Mouse (Mus musculus) stomach, embryonic 15.5 days (tissue): ENCODE data around the gene Mrpl21. TPM values are rescaled to one million over a fixed set of nuclear protein-coding genes. Genes with fewer than 3 reads are reported as not detected.

Experiments
- ATAC-seq: fragments of 200-750 bp; cut with Nextera tagmentation; 2 replicates; pipeline ENCODE4 v1.8.0; 2017; ENCODE audit warnings: low read depth, moderate number of reproducible peaks, moderate TSS enrichment; ENCODE audit not compliant: insufficient read depth, low FRiP score
- H3K27ac ChIP-seq: fragments of 300-500 bp; sonication (generic); 2 replicates; pipeline ENCODE4 v1.5.1; 2015; ENCODE audit warnings: mild to moderate bottlenecking, inconsistent platforms
- H3K27me3 ChIP-seq: fragments of 300-500 bp; sonication (generic); replicated peaks from 2 replicates; pipeline ENCODE4 v1.6.1; 2015; ENCODE audit warnings: inconsistent platforms
- H3K36me3 ChIP-seq: fragments of 300-500 bp; sonication (generic); 2 replicates; pipeline ENCODE4 v1.6.1; 2015; ENCODE audit warnings: inconsistent platforms
- H3K4me1 ChIP-seq: fragments of 300-500 bp; sonication (generic); 2 replicates; pipeline ENCODE4 v1.6.1; 2015; ENCODE audit warnings: inconsistent platforms
- H3K4me2 ChIP-seq: fragments of 300-500 bp; sonication (generic); 2 replicates; pipeline ENCODE4 v1.6.1; 2015; ENCODE audit warnings: mild to moderate bottlenecking, inconsistent platforms
- H3K4me3 ChIP-seq: fragments of 300-500 bp; sonication (generic); replicated peaks from 2 replicates; pipeline ENCODE4 v1.5.1; 2015; ENCODE audit warnings: inconsistent platforms
- H3K9ac ChIP-seq: fragments of 300-500 bp; sonication (generic); 2 replicates; pipeline ENCODE4 v1.6.1; 2015; ENCODE audit warnings: inconsistent platforms
- H3K9me3 ChIP-seq: fragments of 300-500 bp; sonication (generic); 2 replicates; pipeline ENCODE4 v1.6.1; 2016; ENCODE audit warnings: inconsistent platforms
- WGBS: fragments of 180-500 bp; shearing (Covaris S2); methylation state at CpG from one replicate; pipeline ENCODE4 v1.1.7; 2015; 5-methylcytosine and 5-hydroxymethylcytosine counted together
- polyA plus RNA-seq: library from polyadenylated mRNA; unstranded; fragments of >200 nt; fragmentation: Nextera tagmentation; extraction: Ambion mirVana; gene quantifications from 2 replicates; pipeline ENCODE4 v1.2.1, GENCODE M21; 2015

The Mrpl21 gene
- polyA plus RNA-seq, 1 experiment from 2014 or later = 126 TPM

GRCm38 (mm10) chr19:3269279-3269678 is 13.4 kb upstream of the Mrpl21 start:
- H3K27me3 ChIP-seq = no peaks in the 10 kb centered on the region
- H3K4me3 ChIP-seq = no peak overlapping the region
- no peak overlapping the region for H3K9ac ChIP-seq
- H3K36me3 ChIP-seq = peaks cover 65% of the 10 kb centered on the region
- H3K27ac ChIP-seq = no peak overlapping the region
- no peaks in the 10 kb centered on the region for H3K9me3 ChIP-seq
- ATAC-seq = no peak
- 94% methylated on average over 9 of the region's 9 CpGs for WGBS
- H3K4me1 ChIP-seq = no peaks in the 10 kb centered on the region
- H3K4me2 ChIP-seq = no peak overlapping the region

- ATAC-seq = no peak
- H3K27me3 ChIP-seq = no peaks in the 10 kb centered on the region
- 97% methylated on average over 6 of the region's 6 CpGs for WGBS
- no peak overlapping the region for H3K4me2 ChIP-seq
- no peak overlapping the region for H3K9ac ChIP-seq
- H3K27ac ChIP-seq = no peak overlapping the region
- no peaks in the 10 kb centered on the region for H3K9me3 ChIP-seq
- no peak overlapping the region for H3K4me3 ChIP-seq
- H3K36me3 ChIP-seq = peaks cover 64% of the 10 kb centered on the region
- H3K4me1 ChIP-seq = no peaks in the 10 kb centered on the region
These were observed 12.9 kb upstream of the Mrpl21 start for GRCm38 (mm10) chr19:3269803-3270202.

GRCm38 (mm10) chr19:3271366-3271765 is 11.3 kb upstream of the Mrpl21 start:
- Histone ChIP-seq H3K27me3 (no peaks in the 10 kb centered on the region), H3K9me3 (no peaks in the 10 kb centered on the region), H3K4me2 (no peak overlapping the region), H3K9ac (no peak overlapping the region), H3K4me3 (no peak overlapping the region), H3K36me3 (peaks cover 58% of the 10 kb centered on the region), H3K27ac (no peak overlapping the region), H3K4me1 (no peaks in the 10 kb centered on the region)
- 85% methylated on average over 6 of the region's 6 CpGs for WGBS
- ATAC-seq = no peak

GRCm38 (mm10) chr19:3273331-3273730 is 9.4 kb upstream of the Mrpl21 start:
- no peak for ATAC-seq
- H3K9ac ChIP-seq = no peak overlapping the region
- H3K4me2 ChIP-seq = no peak overlapping the region
- peaks cover 60% of the 10 kb centered on the region for H3K36me3 ChIP-seq
- 89% methylated on average over 9 of the region's 9 CpGs for WGBS
- H3K27ac ChIP-seq = no peak overlapping the region
- no peaks in the 10 kb centered on the region for H3K4me1 ChIP-seq
- H3K4me3 ChIP-seq = no peak overlapping the region
- H3K9me3 ChIP-seq = no peaks in the 10 kb centered on the region
- no peaks in the 10 kb centered on the region for H3K27me3 ChIP-seq

- Histone ChIP-seq H3K36me3 (peaks cover 61% of the 10 kb centered on the region), H3K4me2 (no peak overlapping the region), H3K27me3 (no peaks in the 10 kb centered on the region), H3K9ac (no peak overlapping the region), H3K4me3 (no peak overlapping the region), H3K9me3 (no peaks in the 10 kb centered on the region), H3K27ac (no peak overlapping the region), H3K4me1 (no peaks in the 10 kb centered on the region)
- WGBS = 81% methylated on average over 3 of the region's 3 CpGs
- ATAC-seq = no peak
These were observed 6.8 kb upstream of the Mrpl21 start for GRCm38 (mm10) chr19:3275744-3276365.

GRCm38 (mm10) chr19:3281886-3282285 is 815 bp upstream of the Mrpl21 start:
- ATAC-seq = no peak
- Histone ChIP-seq H3K4me1 (peaks cover 6% of the 10 kb centered on the region), H3K9me3 (no peaks in the 10 kb centered on the region), H3K36me3 (peaks cover 30% of the 10 kb centered on the region), H3K27me3 (no peaks in the 10 kb centered on the region), H3K4me2 (peak overlapping the region; percentile 64), H3K9ac (no peak overlapping the region), H3K4me3 (peak overlapping the region; percentile 95), H3K27ac (no peak overlapping the region)
- 57% methylated on average over 4 of the region's 4 CpGs for WGBS

- no peaks in the 10 kb centered on the region for H3K4me1 ChIP-seq
- H3K36me3 ChIP-seq = peaks cover 50% of the 10 kb centered on the region
- 94% methylated on average over 1 of the region's 1 CpGs for WGBS
- H3K4me3 ChIP-seq = no peak overlapping the region
- H3K27me3 ChIP-seq = no peaks in the 10 kb centered on the region
- no peak for ATAC-seq
- H3K9me3 ChIP-seq = no peaks in the 10 kb centered on the region
- no peak overlapping the region for H3K4me2 ChIP-seq
- no peak overlapping the region for H3K9ac ChIP-seq
- H3K27ac ChIP-seq = no peak overlapping the region
These were observed 6.3 kb downstream of the Mrpl21 start for GRCm38 (mm10) chr19:3289006-3289405.

GRCm38 (mm10) chr19:3292028-3292427 is 9.3 kb downstream of the Mrpl21 start:
- Histone ChIP-seq H3K9me3 (no peaks in the 10 kb centered on the region), H3K9ac (no peak overlapping the region), H3K27me3 (no peaks in the 10 kb centered on the region), H3K27ac (no peak overlapping the region), H3K4me2 (no peak overlapping the region), H3K4me3 (no peak overlapping the region), H3K36me3 (peaks cover 38% of the 10 kb centered on the region), H3K4me1 (no peaks in the 10 kb centered on the region)
- 52% methylated on average over 2 of the region's 2 CpGs for WGBS
- peak; percentile 73; the same call in 1 of the 2 replicates for ATAC-seq

- H3K9me3 ChIP-seq = no peaks in the 10 kb centered on the region
- H3K4me2 ChIP-seq = no peak overlapping the region
- no peaks in the 10 kb centered on the region for H3K4me1 ChIP-seq
- WGBS = 90% methylated on average over 1 of the region's 1 CpGs
- no peak for ATAC-seq
- H3K27ac ChIP-seq = no peak overlapping the region
- no peak overlapping the region for H3K4me3 ChIP-seq
- peaks cover 35% of the 10 kb centered on the region for H3K36me3 ChIP-seq
- H3K9ac ChIP-seq = no peak overlapping the region
- no peaks in the 10 kb centered on the region for H3K27me3 ChIP-seq
These were observed 10.3 kb downstream of the Mrpl21 start for GRCm38 (mm10) chr19:3292993-3293392.

GRCm38 (mm10) chr19:3295245-3295644 is 12.5 kb downstream of the Mrpl21 start:
- H3K4me2 ChIP-seq = no peak overlapping the region
- no peaks in the 10 kb centered on the region for H3K4me1 ChIP-seq
- no peak for ATAC-seq
- H3K27ac ChIP-seq = no peak overlapping the region
- no peaks in the 10 kb centered on the region for H3K9me3 ChIP-seq
- H3K9ac ChIP-seq = no peak overlapping the region
- H3K36me3 ChIP-seq = peaks cover 16% of the 10 kb centered on the region; the same call in 1 of the 2 replicates
- 77% methylated on average over 6 of the region's 6 CpGs for WGBS
- H3K4me3 ChIP-seq = no peak overlapping the region
- no peaks in the 10 kb centered on the region for H3K27me3 ChIP-seq

GRCm38 (mm10) chr19:3297034-3297433 is 14.3 kb downstream of the Mrpl21 start:
- H3K4me1 ChIP-seq = no peaks in the 10 kb centered on the region
- no peak overlapping the region for H3K4me2 ChIP-seq
- no peak overlapping the region for H3K4me3 ChIP-seq
- H3K27ac ChIP-seq = no peak overlapping the region
- H3K27me3 ChIP-seq = no peaks in the 10 kb centered on the region
- H3K36me3 ChIP-seq = no peaks in the 10 kb centered on the region
- no peak for ATAC-seq
- no peaks in the 10 kb centered on the region for H3K9me3 ChIP-seq
- H3K9ac ChIP-seq = no peak overlapping the region

- H3K27ac ChIP-seq = no peak overlapping the region
- no peak overlapping the region for H3K9ac ChIP-seq
- H3K9me3 ChIP-seq = no peaks in the 10 kb centered on the region
- H3K27me3 ChIP-seq = no peaks in the 10 kb centered on the region
- no peaks in the 10 kb centered on the region for H3K36me3 ChIP-seq
- no peak overlapping the region for H3K4me2 ChIP-seq
- no peaks in the 10 kb centered on the region for H3K4me1 ChIP-seq
- 83% methylated on average over 7 of the region's 7 CpGs for WGBS
- no peak for ATAC-seq
- H3K4me3 ChIP-seq = no peak overlapping the region
These were observed 15.1 kb downstream of the Mrpl21 start for GRCm38 (mm10) chr19:3297775-3298174.

GRCm38 (mm10) chr19:3304017-3304416 is 21.3 kb downstream of the Mrpl21 start:
- Histone ChIP-seq H3K4me1 (no peaks in the 10 kb centered on the region), H3K4me3 (no peak overlapping the region), H3K27ac (no peak overlapping the region), H3K36me3 (no peaks in the 10 kb centered on the region), H3K27me3 (no peaks in the 10 kb centered on the region), H3K4me2 (no peak overlapping the region), H3K9me3 (no peaks in the 10 kb centered on the region), H3K9ac (no peak overlapping the region)
- 65% methylated on average over 4 of the region's 4 CpGs for WGBS
- ATAC-seq = no peak
